Mouse (Mus musculus) neural tube, embryonic 12.5 days (tissue): Measurements from ENCODE around the gene Ddx19a. TPM values are rescaled to one million over a fixed set of nuclear protein-coding genes. Genes with fewer than 3 reads are reported as not detected.

ENCODE experiments used
- ATAC-seq: fragments of 200-750 bp; cut with Nextera tagmentation; 2 replicates; pipeline ENCODE4 v1.8.0; 2017; ENCODE audit warnings: low read depth, mild to moderate bottlenecking, moderate TSS enrichment, moderate library complexity; ENCODE audit not compliant: low FRiP score
- H3K27ac ChIP-seq: fragments of 300-500 bp; sonication (generic); 2 replicates; pipeline ENCODE4 v1.5.1; 2016
- H3K27me3 ChIP-seq: fragments of 300-500 bp; sonication (generic); replicated peaks from 2 replicates; pipeline ENCODE4 v1.6.1; 2016; ENCODE audit warnings: mild to moderate bottlenecking
- H3K36me3 ChIP-seq: fragments of 300-500 bp; sonication (generic); 2 replicates; pipeline ENCODE4 v1.6.1; 2016; ENCODE audit warnings: mild to moderate bottlenecking
- H3K4me1 ChIP-seq: fragments of 300-500 bp; sonication (generic); 2 replicates; pipeline ENCODE4 v1.6.1; 2016
- H3K4me2 ChIP-seq: fragments of 300-500 bp; sonication (generic); replicated peaks from 2 replicates; pipeline ENCODE4 v1.6.1; 2016; ENCODE audit warnings: mild to moderate bottlenecking
- H3K4me3 ChIP-seq: fragments of 300-500 bp; sonication (generic); 2 replicates; pipeline ENCODE4 v1.5.1; 2016
- H3K9ac ChIP-seq: fragments of 300-500 bp; sonication (generic); 2 replicates; pipeline ENCODE4 v1.6.1; 2016; ENCODE audit warnings: mild to moderate bottlenecking
- H3K9me3 ChIP-seq: fragments of 300-500 bp; sonication (generic); 2 replicates; pipeline ENCODE4 v1.6.1; 2016; ENCODE audit warnings: mild to moderate bottlenecking
- WGBS: fragments of 180-500 bp; shearing (Covaris S2); methylation state at CpG from one replicate; pipeline ENCODE4 v1.1.7; 2016; 5-methylcytosine and 5-hydroxymethylcytosine counted together
- polyA plus RNA-seq: library from polyadenylated mRNA; unstranded; fragments of >200 nt; fragmentation: Nextera tagmentation; extraction: Ambion mirVana; gene quantifications from 2 replicates; pipeline ENCODE4 v1.2.1, GENCODE M21; 2016

Ddx19a gene
- polyA plus RNA-seq: 14.5 and 16.7 TPM in 2 replicates

DNA sequence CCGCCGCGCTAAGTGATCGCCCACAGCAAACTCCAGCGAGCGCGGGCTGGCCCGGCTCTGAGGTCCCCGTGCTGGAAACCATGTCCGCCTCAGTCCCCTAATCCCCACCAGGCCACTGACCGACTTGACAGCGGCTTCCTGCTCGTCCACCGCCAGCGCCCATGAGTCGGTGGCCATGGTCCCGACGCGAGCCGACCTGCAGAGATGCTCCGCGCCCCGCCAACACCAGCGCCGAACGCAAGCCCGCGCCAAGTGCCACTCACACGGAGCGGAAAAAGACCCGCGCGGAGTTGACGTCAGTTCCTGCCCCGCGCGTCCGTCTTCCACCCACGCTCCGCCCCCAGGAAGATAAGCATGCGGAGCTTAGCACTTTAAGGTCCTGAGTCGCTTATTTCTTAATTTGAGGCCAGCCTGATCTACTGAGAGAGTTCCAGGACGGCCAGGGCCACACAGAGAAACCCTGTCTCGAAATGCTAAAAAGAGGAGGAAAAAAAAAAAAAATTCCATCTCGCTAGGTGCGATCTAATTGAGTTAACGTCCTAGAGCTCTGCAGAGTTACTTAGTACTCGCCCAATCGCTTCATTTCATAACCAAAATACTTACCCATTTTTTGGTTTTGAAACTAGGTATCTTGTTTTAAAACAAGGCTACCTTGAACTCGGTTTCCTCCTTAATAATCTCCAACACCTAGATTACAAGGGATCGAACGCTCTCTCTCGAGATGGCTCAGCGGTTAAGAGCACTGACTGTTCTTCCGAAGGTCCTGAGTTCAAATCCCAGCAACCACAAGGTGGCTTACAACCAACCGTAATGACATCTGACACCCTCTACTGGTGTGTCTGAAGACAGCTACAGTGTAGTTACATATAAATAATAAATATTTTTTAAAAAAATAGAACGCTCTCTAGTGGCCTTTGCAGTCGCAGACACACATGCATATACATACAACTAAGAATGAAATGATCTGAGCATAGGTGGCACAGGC is at the start of gene Ddx19a:
TSS of gene Ddx19a (minus strand) at position 254 of the 985 bp plus-strand sequence.
- Histone ChIP-seq H3K27ac (0 out of 2 replicates have a peak within 1 kb of the TSS, but pooled peaks have one; percentile 8), H3K4me3 (peak within 1 kb of the TSS; percentile 94), H3K36me3 (no peaks in the 10 kb centered on the region; the same call in 1 of the 2 replicates), H3K9ac (peak within 1 kb of the TSS; percentile 79), H3K4me1 (peaks cover 5% of the 10 kb centered on the region), H3K9me3 (no peaks in the 10 kb centered on the region), H3K27me3 (no peaks in the 10 kb centered on the region), H3K4me2 (peak within 1 kb of the TSS; percentile 79)
- 3% methylated on average over 58 of the region's 58 CpGs for WGBS
- peak; percentile 96 for ATAC-seq

DNA sequence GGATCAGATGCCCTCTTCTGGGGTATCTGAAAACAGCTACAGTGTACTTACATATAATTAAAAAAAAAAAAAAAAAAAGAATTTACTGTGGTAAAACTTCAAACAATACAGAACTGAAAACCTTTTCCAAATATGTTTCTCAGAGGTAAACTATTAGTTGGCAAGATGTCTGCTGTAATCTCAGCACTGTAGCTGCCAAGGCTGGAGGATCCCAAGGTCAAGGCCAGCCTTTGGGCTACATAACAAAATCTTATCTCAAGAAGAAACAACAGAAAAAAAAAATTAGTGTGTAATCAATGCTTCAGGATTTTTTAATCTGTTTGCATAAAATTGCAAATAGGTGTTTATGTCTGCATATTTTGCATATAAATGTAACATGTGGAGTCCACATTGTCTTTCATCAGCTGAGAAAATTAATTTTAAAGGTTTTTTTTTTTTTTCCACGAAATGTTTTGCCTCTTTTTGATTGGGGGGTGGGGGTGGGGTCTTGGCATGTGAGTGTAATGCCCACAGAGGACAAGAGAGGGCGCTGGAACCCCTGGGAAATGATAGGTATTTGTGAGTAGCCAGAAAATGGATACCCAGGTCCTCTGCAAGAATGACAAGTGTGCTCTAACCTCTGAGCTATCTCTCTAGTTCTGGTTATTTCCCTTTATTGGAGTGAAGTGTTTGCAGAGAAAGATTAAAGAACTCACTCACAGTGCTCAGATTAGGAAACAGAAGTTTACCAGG is 46.6 kb upstream of the Ddx19a start:
- H3K9me3 ChIP-seq: no peaks in the 10 kb centered on the region

DNA sequence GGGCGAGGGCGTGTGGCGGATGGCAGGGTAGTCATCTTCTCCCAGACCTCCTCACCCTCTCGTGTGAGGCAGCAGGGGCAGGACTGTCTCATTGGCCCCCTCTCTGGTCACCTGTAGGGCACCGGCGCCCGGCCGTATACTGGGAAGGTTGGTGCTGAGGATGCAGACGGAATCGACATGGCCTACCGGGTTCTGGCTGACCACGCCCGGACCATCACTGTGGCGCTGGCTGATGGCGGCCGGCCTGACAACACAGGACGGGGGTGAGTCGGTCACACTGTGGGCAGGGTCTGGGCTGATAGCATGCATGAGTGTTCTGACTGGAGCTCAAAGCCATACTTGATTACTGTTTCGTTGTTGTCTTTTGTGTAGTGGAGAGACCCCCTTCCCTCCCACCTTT is 44.9 kb upstream of the Ddx19a start:
- WGBS: 94% methylated on average over 19 of the region's 19 CpGs
- peaks cover 91% of the 10 kb centered on the region for H3K36me3 ChIP-seq
- H3K4me1 ChIP-seq: no peaks in the 10 kb centered on the region
- no peak overlapping the region for H3K27ac ChIP-seq
- no peaks in the 10 kb centered on the region for H3K27me3 ChIP-seq
- ATAC-seq: no peak
- H3K9me3 ChIP-seq: no peaks in the 10 kb centered on the region
- no peak overlapping the region for H3K4me3 ChIP-seq
- no peak overlapping the region for H3K4me2 ChIP-seq
- no peak overlapping the region for H3K9ac ChIP-seq

More for the DNA sequence above, 46.6 kb upstream of the Ddx19a start:
- no peaks in the 10 kb centered on the region for H3K4me1 ChIP-seq
- H3K27me3 ChIP-seq: no peaks in the 10 kb centered on the region
- peaks cover 96% of the 10 kb centered on the region for H3K36me3 ChIP-seq
- no peak overlapping the region for H3K4me2 ChIP-seq
- no peak overlapping the region for H3K27ac ChIP-seq
- WGBS: 46% methylated on average over 2 of the region's 2 CpGs
- ATAC-seq: no peak
- no peak overlapping the region for H3K9ac ChIP-seq
- no peak overlapping the region for H3K4me3 ChIP-seq

DNA sequence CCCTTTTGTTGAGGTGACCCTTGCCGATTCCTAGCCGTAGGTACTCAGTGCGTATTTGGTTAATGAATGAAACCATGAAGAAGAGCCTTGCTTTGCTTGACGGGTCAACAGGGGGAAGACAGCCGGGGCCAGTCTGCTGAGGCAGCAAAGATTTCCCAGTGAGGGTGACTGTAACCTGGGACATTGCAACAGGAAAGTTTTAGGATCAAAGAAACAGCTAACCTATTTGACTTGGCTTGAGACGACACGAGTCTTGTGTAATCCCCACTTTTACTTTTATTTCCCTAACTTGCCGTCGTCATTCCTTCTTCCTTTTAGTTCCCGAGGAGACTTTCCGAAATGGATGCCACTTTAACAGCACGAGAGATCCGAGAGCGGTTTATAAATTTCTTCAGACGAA is 39.0 kb upstream of the Ddx19a start:
- H3K36me3 ChIP-seq: peaks cover 47% of the 10 kb centered on the region
- WGBS: 94% methylated on average over 15 of the region's 15 CpGs

DNA sequence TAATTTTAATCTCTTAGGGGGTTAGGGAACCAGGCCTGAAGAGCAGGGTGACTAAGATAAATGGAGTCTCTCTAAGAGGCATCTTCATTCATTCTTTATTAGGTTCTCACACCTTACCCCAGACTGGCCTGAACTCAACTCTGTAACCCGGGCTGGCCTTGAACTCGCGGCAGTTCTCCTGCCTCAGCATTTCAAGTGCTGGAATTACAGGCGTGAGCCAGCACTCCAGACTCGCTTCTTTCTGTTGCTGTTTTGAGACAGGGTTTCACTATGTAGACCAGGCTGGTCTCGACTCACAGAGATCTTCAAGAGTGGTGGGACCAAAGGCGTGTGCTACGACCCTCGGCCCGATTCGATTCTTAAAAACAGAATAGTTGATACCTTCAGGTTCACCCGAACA is 36.7 kb upstream of the Ddx19a start:
- peak overlapping the region; percentile 77 for H3K4me2 ChIP-seq
- H3K27me3 ChIP-seq: 0 out of 2 replicates have a peak, but pooled peaks cover 5% of the 10 kb centered on the region
- peak overlapping the region; percentile 71 for H3K4me3 ChIP-seq
- H3K9ac ChIP-seq: peak overlapping the region; percentile 75
- WGBS: 24% methylated on average over 12 of the region's 12 CpGs
- H3K27ac ChIP-seq: peak overlapping the region; percentile 67; the same call in 1 of the 2 replicates
- H3K36me3 ChIP-seq: peaks cover 26% of the 10 kb centered on the region
- H3K9me3 ChIP-seq: no peaks in the 10 kb centered on the region
- H3K4me1 ChIP-seq: peaks cover 17% of the 10 kb centered on the region
- ATAC-seq: peak; percentile 10; the same call in 1 of the 2 replicates

More for the DNA sequence above, 39.0 kb upstream of the Ddx19a start:
- Histone ChIP-seq H3K27me3 (0 out of 2 replicates have a peak, but pooled peaks cover 2% of the 10 kb centered on the region), H3K9me3 (no peaks in the 10 kb centered on the region), H3K4me1 (peaks cover 17% of the 10 kb centered on the region), H3K4me3 (no peak overlapping the region), H3K4me2 (no peak overlapping the region), H3K9ac (no peak overlapping the region), H3K27ac (no peak overlapping the region)
- ATAC-seq: no peak

DNA sequence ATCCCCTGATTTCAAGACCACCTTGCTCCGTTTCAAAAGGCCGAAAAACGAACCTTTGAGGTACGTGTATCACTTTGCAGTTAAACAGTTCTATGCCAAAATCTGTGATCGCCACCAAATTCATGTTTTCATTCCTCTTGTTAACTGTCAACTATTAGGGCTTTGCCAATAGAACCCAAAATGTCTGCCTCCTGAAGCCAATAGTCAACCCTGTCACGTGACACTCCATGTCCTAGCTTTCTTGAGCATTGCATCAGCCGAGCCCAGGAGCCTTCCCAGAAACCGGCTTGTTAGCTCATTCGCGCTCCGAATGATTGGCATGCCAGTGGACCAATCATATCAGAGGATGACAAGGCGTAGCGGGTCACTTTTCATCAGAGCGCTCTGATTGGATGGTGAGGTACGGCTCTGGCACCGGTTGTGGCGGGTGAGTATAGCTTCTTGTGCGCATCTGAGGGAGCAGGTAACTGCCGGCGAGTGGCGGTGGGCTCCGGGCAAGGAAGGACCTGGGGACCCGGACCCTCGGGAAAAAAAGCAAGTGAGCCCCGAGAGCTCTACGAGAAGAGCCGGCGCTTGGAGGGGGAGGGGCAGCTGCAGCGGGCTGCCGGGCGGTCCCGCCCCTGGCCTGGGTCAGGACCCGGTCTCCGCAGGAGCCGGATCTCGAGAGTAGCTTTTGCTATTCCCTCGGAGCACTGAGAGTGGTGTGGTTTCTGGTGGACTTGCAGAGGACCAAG is 36.0 kb upstream of the Ddx19a start:
- ATAC-seq: peak; percentile 99
- H3K27ac ChIP-seq: peak overlapping the region; percentile 67; the same call in 1 of the 2 replicates
- 0 out of 2 replicates have a peak, but pooled peaks cover 5% of the 10 kb centered on the region for H3K27me3 ChIP-seq
- peaks cover 17% of the 10 kb centered on the region for H3K4me1 ChIP-seq
- H3K4me3 ChIP-seq: peak overlapping the region; percentile 71
- peak overlapping the region; percentile 75 for H3K9ac ChIP-seq
- H3K36me3 ChIP-seq: peaks cover 20% of the 10 kb centered on the region
- WGBS: 5% methylated on average over 37 of the region's 37 CpGs
- H3K4me2 ChIP-seq: peak overlapping the region; percentile 77
- no peaks in the 10 kb centered on the region for H3K9me3 ChIP-seq

DNA sequence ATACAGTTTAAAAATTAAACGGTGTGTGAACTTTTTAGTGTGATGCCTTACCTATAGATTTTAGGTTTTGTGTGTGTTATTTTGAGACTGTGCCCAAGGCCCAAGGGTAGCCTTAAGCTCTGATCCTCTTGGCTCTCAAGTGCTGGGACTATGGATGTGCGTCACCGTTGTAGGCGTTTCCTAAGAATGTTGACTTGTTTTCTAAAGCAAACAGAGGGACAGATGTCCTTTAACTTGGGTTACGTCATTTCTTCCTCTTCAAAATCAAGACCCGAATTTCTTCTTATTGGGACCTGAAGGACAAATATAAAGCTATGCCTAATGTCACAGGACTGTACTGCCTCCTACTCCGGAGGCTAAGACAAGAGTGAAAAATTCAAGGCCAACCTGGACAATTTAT is 35.3 kb upstream of the Ddx19a start, which contains the start of gene Aars:
TSS of gene Aars (plus strand) at position 229 of the 400 bp plus-strand sequence.
- Histone ChIP-seq H3K27ac (peak within 1 kb of the TSS; percentile 67; the same call in 1 of the 2 replicates), H3K27me3 (0 out of 2 replicates have a peak, but pooled peaks cover 5% of the 10 kb centered on the region), H3K9ac (peak within 1 kb of the TSS; percentile 75), H3K36me3 (peaks cover 14% of the 10 kb centered on the region), H3K4me3 (peak within 1 kb of the TSS; percentile 71), H3K4me2 (peak within 1 kb of the TSS; percentile 77), H3K9me3 (no peaks in the 10 kb centered on the region), H3K4me1 (peaks cover 17% of the 10 kb centered on the region)
- 96% methylated on average over 7 of the region's 7 CpGs for WGBS
- ATAC-seq: no peak

DNA sequence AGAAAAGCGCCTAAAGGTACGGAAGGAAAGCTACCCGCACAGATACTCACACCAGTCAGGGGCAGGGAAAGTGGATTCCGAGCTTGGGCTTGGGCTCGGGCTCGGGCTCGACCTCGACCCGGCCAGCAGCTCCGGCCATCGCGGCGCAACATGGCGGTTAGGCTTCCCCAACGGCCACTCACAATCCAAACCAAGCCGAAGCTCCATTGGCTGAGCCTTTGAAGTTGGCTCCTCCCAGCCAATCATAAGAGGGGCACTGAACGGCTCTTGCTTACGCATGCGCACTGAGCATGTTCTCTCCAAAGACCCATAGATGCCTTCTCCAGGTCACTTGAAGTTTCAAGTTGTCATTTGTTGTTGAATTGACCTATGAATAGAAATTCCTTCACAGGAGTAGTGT is 34.0 kb upstream of the Ddx19a start, which contains the start of gene Ddx19b:
TSS of gene Ddx19b (minus strand) at position 180 of the 400 bp plus-strand sequence.
- WGBS: 96% methylated on average over 19 of the region's 19 CpGs
- Histone ChIP-seq H3K36me3 (peaks cover 6% of the 10 kb centered on the region; the same call in 1 of the 2 replicates), H3K4me2 (no peak within 1 kb of the TSS), H3K27me3 (0 out of 2 replicates have a peak, but pooled peaks cover 5% of the 10 kb centered on the region), H3K9ac (no peak within 1 kb of the TSS), H3K9me3 (no peaks in the 10 kb centered on the region), H3K4me1 (peaks cover 21% of the 10 kb centered on the region), H3K27ac (no peak within 1 kb of the TSS), H3K4me3 (no peak within 1 kb of the TSS)
- ATAC-seq: no peak

DNA sequence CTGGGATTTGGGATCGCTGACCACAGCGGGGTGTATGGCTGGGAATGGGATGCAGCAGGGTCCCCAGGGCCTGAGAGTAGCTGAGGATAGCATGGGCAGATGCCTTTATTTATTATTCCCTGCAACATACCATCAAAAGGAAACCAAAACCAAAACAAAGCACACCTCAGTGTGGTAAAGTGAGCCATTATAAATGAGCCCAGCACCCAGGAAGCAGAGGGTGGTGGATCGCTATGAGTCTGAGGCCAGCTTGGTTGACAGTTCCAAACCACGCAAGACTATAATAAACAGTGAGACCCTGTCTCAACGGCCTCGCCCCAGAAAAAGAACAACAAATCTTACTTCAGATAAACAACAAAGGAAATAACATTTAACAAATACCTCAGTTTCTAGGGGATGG is 32.4 kb upstream of the Ddx19a start:
- no peak overlapping the region for H3K4me2 ChIP-seq
- no peaks in the 10 kb centered on the region for H3K36me3 ChIP-seq
- no peak overlapping the region for H3K27ac ChIP-seq
- ATAC-seq: no peak
- no peaks in the 10 kb centered on the region for H3K9me3 ChIP-seq
- peaks cover 11% of the 10 kb centered on the region for H3K4me1 ChIP-seq
- H3K27me3 ChIP-seq: 0 out of 2 replicates have a peak, but pooled peaks cover 5% of the 10 kb centered on the region
- no peak overlapping the region for H3K9ac ChIP-seq
- WGBS: 90% methylated on average over 6 of the region's 6 CpGs
- H3K4me3 ChIP-seq: no peak overlapping the region

DNA sequence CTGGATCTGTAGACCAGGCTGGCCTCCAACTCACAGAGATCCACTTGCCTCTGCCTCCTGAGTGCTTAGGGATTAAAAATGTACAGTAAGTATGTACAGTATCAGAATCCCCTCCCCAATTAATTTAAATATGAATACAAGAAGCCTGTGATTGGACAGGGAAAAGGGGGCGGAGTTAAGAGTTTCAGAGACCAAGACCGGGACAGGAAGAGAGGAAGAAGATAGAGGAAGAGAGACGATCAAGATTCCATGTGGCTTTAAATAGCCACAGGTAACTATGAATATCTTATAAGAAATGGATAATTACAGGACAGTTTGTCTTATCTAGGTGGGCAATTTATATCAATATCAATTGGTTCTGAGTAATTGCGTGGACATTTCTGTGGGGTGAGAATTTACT is 32.0 kb upstream of the Ddx19a start:
- WGBS: 51% methylated on average over 4 of the region's 4 CpGs
- H3K27me3 ChIP-seq: 0 out of 2 replicates have a peak, but pooled peaks cover 5% of the 10 kb centered on the region
- H3K36me3 ChIP-seq: no peaks in the 10 kb centered on the region
- H3K4me2 ChIP-seq: no peak overlapping the region
- no peaks in the 10 kb centered on the region for H3K9me3 ChIP-seq
- no peak overlapping the region for H3K9ac ChIP-seq
- H3K4me3 ChIP-seq: no peak overlapping the region
- ATAC-seq: no peak
- peaks cover 7% of the 10 kb centered on the region for H3K4me1 ChIP-seq
- H3K27ac ChIP-seq: no peak overlapping the region

DNA sequence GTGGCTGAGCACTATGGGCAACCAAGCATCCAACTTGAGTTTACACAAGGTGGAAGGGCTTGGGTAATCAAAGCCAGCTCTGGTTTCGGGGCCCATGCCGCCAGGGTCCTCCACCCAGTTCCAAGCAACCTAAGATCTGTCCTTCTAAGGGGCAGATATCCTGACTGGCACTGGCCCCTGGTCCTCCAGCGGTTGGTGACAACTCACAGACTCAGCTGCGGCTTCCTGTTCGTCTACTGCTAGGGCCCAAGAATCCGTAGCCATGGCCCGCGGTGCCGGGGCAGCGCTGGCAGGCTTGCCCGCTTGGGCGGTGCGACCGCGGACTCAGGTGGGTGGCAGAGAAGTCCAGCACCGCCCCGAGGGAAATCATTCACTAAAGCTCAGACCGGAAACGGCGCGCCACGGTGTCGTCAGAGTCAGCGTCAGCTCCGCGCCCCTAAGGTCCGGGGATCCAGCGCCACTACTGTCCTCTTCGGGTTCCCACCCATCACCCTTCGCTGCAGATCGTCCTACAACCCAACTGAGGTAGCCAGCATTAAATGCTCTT is 29.9 kb upstream of the Ddx19a start:
- under 1% methylated on average over 31 of the region's 31 CpGs for WGBS

More for the DNA sequence above, 29.9 kb upstream of the Ddx19a start:
- peak overlapping the region; percentile 77 for H3K4me3 ChIP-seq
- H3K36me3 ChIP-seq: no peaks in the 10 kb centered on the region
- no peaks in the 10 kb centered on the region for H3K9me3 ChIP-seq
- H3K27me3 ChIP-seq: 0 out of 2 replicates have a peak, but pooled peaks cover 5% of the 10 kb centered on the region
- H3K9ac ChIP-seq: peak overlapping the region; percentile 80
- no peak overlapping the region for H3K27ac ChIP-seq
- peaks cover 3% of the 10 kb centered on the region; the same call in 1 of the 2 replicates for H3K4me1 ChIP-seq
- peak overlapping the region; percentile 81 for H3K4me2 ChIP-seq
- peak; percentile 88 for ATAC-seq
